Mouse (Mus musculus): Measurements from ENCODE around the gene Chst4.

The Chst4 gene

GRCm38 (mm10) chr8:110006312-110007023, 33.1 kb downstream of the Chst4 start:
- peak; percentile 3 for DNase-seq (ENCODE audit: low read depth, low spot score)

- no peak for DNase-seq (ENCODE audit: low read depth, low spot score)
These were observed 35.2 kb downstream of the Chst4 start for GRCm38 (mm10) chr8:110004300-110004699.

GRCm38 (mm10) chr8:110002953-110003352, 36.6 kb downstream of the Chst4 start:
- DNase-seq (ENCODE audit: low read depth, low spot score): peak; percentile 32

GRCm38 (mm10) chr8:109999974-110000373, 39.6 kb downstream of the Chst4 start:
- no peak for DNase-seq (ENCODE audit: low read depth, low spot score)

GRCm38 (mm10) chr8:109998066-109998465, 41.5 kb downstream of the Chst4 start:
- no peak for DNase-seq (ENCODE audit: low read depth, low spot score)

- no peak for DNase-seq (ENCODE audit: low read depth, low spot score)
These were observed 42.2 kb downstream of the Chst4 start for GRCm38 (mm10) chr8:109997381-109997780.

GRCm38 (mm10) chr8:109992951-109993350, 46.6 kb downstream of the Chst4 start:
- no peak for DNase-seq (ENCODE audit: low read depth, low spot score)

GRCm38 (mm10) chr8:109992166-109992565, 47.4 kb downstream of the Chst4 start:
- DNase-seq (ENCODE audit: low read depth, low spot score): no peak

- DNase-seq (ENCODE audit: low read depth, low spot score): no peak
These were observed 49.3 kb downstream of the Chst4 start, which contains the start of gene Tat for GRCm38 (mm10) chr8:109990224-109990623. TSS of gene Tat (plus strand) at chr8:109990437.

- no peak for DNase-seq (ENCODE audit: low read depth, low spot score)
These were observed 50.4 kb downstream of the Chst4 start for GRCm38 (mm10) chr8:109989151-109989550.

- no peak for DNase-seq (ENCODE audit: low read depth, low spot score)
These were observed 51.8 kb downstream of the Chst4 start for GRCm38 (mm10) chr8:109987776-109988175.

- DNase-seq (ENCODE audit: low read depth, low spot score): no peak
These were observed 53.2 kb downstream of the Chst4 start for GRCm38 (mm10) chr8:109986384-109986783.

- DNase-seq (ENCODE audit: low read depth, low spot score): no peak
These were observed 55.6 kb downstream of the Chst4 start for GRCm38 (mm10) chr8:109983944-109984343.

- no peak for DNase-seq (ENCODE audit: low read depth, low spot score)
These were observed 57.0 kb downstream of the Chst4 start for GRCm38 (mm10) chr8:109982386-109983105.

GRCm38 (mm10) chr8:109979339-109979738, 60.2 kb downstream of the Chst4 start:
- DNase-seq (ENCODE audit: low read depth, low spot score): no peak

All from forelimb bud, embryonic 11.5 days (tissue).